Mouse (Mus musculus): ENCODE measurements around the gene Rbm8a. TPM values are rescaled to one million over a fixed set of nuclear protein-coding genes. Genes with fewer than 3 reads are reported as not detected.
A peak's percentile ranks its signal among the peaks of the same experiment; 100 is the strongest.

Gene Rbm8a
- 10 to 100 TPM; 37.4 to 43.7 TPM for total RNA-seq (2021)

DNA sequence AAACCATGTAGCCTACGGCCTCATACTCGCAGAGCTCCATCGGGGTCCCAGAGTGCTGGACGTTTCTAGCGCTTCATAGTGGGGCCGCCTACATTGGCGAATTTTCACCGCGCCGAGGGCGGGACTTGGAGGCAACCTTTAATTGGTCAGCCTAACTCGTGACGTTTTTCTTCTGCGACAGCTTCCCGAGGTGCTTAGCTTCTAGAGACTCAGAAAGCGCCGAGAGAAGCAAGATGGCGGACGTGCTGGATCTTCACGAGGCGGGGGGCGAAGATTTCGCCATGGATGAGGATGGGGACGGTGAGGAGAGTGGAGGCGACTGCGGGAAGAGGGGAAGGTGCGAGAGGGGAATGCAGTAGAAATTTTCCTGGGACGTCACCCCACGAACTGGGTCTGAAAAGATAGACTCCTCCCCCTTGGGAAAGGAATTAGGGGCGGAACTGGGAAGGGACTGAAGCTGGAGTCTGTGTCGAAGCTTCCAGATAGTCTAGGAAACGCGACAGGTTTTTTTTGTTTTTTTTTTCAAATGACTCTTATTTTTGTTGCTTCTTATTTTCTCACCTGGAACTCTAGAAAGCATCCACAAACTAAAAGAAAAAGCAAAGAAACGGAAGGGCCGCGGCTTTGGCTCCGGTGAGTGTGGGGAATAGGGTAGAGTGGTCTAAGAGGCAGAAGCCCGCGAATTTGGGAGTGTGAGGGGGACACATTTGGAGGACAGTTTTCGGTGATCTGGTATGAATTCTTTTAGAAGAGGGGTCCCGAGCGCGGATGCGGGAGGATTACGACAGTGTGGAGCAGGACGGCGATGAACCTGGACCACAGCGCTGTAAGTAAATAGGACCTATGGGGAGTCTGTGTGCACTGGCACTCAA lies at the start of gene Rbm8a:
Rbm8a (plus strand) TSS at position 205 of the 872 bp plus-strand sequence.
- intact Hi-C loops (cut with DNase I): loop anchor here (2.0 to 10.0 kb wide), 2 partner anchors 27 to 45 kb away; no protein-coding TSS in a partner anchor
- peak; percentile 96 to 97 for DNase-seq (ENCODE audit: low spot score in 2 of 2)

DNA sequence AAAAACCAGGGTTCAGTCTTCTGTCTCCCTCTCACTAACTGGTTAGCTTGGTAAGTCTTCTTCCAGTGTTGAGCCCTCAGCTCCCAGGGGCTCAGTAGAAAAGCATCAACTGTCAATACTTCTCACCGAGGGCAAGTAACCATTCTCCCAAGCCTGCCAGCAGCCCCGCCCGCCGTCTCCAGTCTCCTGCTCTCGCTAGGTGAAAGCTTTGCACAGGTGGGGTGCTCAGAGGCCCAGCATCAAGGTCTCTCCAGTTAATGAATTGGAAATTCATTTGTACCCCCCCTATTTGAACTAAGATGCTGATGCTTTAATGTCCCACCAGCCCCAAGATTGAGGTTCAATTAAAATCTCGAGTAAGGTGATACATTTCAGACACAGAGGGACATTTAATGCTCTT lies 48.6 kb upstream of the Rbm8a start:
- DNase-seq (ENCODE audit: low spot score in 2 of 2): no peak
- intact Hi-C loops (cut with DNase I): loop anchor here (10.0 kb wide), 1 partner anchor 54 kb away; the partner anchor contains the start of genes Gm42957 and Pex11b

DNA sequence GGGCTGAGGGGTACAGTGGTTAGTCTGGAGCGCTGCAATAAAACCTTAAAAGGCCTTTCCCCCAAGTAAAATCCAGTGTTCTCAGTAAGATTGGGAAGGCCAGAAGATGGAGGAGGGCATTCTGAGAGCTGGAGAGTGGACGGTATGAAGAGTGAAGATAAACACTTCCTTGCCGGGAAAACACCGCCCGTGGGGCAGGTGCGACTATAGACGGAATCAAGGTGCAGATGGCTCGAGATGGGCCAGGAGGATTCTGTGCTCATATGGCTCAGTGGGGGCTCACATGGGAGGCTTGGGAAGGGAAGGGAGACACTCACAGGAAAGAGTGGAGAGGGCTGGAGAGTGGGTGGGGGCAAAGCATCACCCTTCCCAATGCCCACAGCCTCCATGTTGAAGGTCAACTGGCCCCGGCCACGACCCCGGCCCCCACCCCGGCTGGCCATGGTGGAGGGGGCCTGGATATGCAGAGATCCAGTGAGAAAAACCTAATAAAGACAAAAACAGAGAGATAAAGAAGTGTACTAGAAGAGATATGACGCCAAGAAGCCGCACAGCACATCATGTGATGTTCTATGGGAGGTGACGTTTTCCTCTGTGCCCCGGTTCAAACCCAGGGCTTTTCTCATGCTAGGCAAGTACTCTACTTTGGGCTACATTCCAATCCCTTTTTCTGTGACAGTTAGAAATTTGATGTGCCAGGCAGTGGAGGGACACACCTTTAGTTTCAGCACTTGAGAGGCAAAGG lies 47.8 kb upstream of the Rbm8a start:
- DNase-seq (ENCODE audit: low spot score in 2 of 2): no peak
- intact Hi-C loops (cut with DNase I): loop anchor here (10.0 kb wide), 1 partner anchor 53 kb away; the partner anchor contains the start of genes Gm42957 and Pex11b

DNA sequence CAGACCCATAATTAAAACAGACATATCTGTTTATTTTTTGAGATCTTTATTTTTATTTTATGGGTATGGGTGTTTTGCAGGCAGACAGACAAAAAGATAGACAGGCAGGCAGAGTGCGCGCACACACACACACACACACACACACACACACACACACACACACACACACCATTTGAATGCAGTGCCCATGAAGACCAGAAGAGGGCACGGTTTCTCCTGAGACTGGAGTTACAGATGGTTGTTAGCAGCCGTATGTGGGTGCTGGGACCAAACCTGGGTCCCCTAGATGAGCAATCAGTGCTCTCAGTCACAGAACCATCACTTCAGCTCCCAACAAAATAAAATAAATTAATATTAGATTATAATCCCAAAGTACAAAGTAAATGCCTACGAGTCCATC lies 46.3 kb upstream of the Rbm8a start:
- DNase-seq (ENCODE audit: low spot score in 2 of 2): no peak
- intact Hi-C loops (cut with DNase I): loop anchor here (10.0 kb wide), 1 partner anchor 51 kb away; the partner anchor contains the start of genes Gm42957 and Pex11b

DNA sequence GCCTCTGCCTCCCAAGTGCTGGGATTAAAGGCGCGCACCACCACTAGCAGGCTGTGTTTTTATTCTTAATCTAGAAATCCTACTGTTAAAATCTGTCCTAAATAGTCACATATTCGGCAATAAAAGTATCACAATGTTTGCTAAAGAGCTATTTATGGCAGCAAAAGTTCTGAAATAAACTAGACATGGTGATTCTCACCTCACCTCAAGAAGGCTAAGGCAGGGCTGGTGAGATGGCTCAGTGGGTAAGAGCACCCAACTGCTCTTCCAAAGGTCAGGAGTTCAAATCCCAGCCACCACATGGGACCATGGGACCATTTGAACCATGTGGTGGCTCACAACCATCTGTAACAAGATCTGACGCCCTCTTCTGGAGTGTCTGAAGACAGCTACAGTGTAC lies 39.1 kb upstream of the Rbm8a start:
- no peak for DNase-seq (ENCODE audit: low spot score in 2 of 2)
- intact Hi-C loops (cut with DNase I): no loop called here

DNA sequence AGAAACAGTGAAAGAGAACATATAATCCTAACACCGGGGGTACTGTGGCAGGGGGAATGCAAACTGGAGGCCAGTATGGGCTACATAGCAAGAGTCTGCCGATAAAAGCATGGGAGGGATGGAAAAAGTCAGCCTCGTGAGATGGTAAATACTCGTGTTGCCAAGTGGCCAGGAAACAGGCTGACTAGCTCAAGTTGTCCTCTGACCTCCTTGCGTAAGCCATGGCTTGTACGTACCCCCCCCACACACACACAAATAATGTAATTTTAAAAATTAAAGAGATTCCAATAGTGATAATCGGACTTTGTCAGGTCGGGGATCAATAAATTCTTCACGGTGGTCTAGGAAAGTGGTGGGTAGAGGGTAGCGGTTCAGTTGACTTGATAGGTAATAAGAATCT lies 36.4 kb upstream of the Rbm8a start:
- DNase-seq (ENCODE audit: low spot score in 2 of 2): no peak
- intact Hi-C loops (cut with DNase I): no loop called here

DNA sequence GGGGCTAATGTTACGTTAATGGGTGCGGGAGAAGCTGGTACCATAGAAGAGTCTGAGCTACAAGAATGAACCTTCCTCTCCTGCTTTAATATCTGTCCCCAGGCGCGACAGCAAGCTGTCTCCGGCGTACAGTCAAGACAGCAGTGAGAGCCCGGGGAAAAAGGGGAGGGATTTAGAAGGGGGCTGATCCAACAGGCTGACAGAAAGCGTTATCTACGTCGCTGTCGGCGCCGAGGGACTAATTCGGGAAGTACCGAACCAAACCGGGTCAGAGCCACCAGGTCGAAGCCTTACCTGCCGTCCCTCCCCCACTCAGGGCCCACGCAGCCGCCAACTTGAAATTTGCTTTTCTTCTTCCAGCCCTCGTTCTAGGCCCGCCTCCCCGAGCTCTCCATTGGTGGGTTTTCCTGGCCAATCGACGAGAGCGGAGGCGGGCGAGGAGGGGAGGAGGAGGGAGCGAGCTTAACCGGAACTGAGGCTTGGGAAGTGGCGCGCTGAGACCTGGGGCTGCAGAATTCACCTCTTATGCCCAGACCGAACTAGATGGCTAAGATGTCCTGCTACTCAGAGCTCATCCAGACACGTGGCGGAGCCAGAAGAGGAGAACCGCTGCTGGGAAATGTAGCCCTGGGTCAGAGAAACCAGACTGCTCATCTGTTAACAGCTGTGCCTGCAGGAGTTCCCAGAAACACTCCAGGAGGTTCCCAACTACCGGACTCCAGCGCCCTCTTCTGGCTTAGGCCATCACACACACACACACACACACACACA lies 35.8 kb upstream of the Rbm8a start, which contains the start of gene Polr3gl:
Polr3gl (minus strand) TSS at position 392 of the 771 bp plus-strand sequence.
- peak; percentile 94 to 95 for DNase-seq (ENCODE audit: low spot score in 2 of 2)
- intact Hi-C loops (cut with DNase I): no loop called here

DNA sequence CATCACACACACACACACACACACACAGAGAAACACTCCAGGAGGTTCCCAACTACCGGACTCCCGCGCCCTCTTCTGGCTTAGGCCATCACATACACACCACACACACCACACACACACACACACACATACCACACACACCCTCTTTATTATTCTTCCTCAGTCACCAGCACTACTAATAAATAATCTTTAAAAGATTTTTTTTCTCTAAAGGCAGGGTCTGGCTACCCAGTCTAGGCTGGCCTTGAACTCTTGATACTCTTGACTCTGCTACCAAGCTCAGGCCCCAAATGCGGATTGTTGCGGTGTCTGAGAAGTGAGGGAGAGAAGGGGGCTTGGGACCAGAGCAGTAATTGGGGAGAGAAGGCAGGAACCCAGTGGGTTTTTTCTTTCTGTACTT lies 34.9 kb upstream of the Rbm8a start:
- no peak for DNase-seq (ENCODE audit: low spot score in 2 of 2)
- intact Hi-C loops (cut with DNase I): loop anchor here (5.0 kb wide), 2 partner anchors 318 to 333 kb away; partner anchors contain the start of gene Hist2h4

DNA sequence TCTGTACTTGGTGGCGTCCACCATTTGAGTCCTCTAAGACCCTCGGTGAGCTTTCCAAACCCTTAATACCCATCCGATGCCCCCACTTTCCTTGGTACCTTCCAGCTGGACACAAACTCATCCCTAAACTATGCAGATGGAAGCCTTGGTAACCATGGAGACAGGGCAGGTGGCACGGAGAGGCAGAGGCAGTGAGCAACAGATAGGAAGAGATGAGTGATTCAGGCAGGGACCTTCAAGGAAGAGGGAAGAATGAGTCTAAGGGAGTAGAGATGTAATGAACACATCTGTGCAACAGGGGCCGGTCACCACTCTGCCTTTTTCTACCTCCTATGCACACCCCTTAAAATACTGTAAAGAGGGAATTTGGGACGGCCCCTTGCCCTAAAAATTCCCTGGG lies 34.1 kb upstream of the Rbm8a start:
- intact Hi-C loops (cut with DNase I): loop anchor here (2.0 to 5.0 kb wide), 3 partner anchors 19 to 333 kb away; partner anchors contain the start of genes Gm16253 and Hist2h4
- peak; percentile 50 to 56 for DNase-seq (ENCODE audit: low spot score in 2 of 2)

DNA sequence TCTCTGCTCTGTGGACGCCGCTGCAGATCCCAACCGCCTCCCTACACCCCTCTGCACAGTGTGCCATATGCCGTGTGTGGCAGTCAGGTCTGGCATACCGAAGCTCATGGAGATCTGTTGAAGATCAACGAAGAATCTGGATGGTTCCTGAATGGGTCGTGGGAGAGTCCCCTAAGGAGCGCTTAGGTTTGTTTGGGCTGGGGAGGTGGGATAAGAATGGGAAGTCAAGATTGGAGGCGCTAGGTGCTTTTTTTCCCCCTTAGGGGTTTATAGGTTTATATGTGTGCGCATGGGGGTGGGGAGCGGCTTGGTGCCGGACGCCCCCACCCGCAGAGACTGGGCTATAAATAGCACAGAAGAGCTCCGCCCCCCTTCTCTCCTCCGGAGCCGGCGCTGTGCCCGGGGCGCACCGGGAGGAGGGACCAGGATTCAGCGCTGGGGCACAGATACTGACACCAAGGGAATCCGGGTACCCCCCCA lies 33.5 kb upstream of the Rbm8a start, which contains the start of gene Ankrd34a:
Ankrd34a (plus strand) TSS at position 409 of the 480 bp plus-strand sequence.
- peak; percentile 84 to 87 for DNase-seq (ENCODE audit: low spot score in 2 of 2)
- intact Hi-C loops (cut with DNase I): loop anchor here (2.0 to 5.0 kb wide), 3 partner anchors 19 to 334 kb away; partner anchors contain the start of genes Gm16253 and Hist2h4

DNA sequence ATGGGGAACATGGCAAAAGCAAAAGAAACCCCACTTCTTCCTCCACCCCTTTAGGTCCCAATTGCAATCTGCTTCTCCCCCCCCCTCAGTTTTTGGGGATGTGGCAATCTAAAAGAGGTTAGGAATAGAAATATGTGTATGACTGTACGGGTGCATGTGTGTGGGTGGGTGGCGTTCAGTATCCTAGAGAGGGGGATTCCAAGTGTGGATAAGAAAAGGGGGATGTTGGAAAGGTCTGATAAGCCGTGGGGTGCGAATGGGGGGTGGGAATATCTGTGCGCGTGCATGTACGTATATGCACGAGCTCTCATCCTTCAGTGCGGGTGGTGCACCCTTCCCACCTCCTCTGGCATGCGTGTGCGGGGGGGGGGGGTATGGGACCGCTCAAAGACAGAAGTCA lies 32.9 kb upstream of the Rbm8a start:
- intact Hi-C loops (cut with DNase I): loop anchor here (2.0 to 5.0 kb wide), 3 partner anchors 20 to 335 kb away; partner anchors contain the start of genes Gm16253 and Hist2h4
- peak in 1 of 2 experiments; percentile 52 for DNase-seq (ENCODE audit: low spot score in 2 of 2)

DNA sequence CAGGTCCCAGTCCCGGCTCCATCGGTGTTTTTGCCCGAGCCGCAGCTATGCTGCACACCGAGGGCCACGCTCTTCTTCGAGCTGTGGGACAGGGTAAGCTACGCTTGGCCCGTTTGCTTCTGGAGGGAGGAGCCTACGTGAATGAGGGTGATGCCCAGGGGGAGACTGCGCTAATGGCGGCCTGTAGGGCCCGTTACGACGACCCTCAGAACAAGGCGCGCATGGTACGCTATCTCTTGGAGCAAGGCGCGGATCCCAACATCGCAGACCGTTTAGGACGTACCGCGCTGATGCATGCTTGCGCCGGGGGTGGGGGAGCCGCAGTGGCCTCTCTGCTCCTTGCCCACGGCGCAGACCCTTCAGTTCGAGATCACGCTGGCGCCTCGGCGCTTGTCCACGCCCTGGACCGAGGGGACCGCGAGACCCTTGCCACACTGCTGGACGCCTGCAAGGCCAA lies 32.3 kb upstream of the Rbm8a start:
- intact Hi-C loops (cut with DNase I): loop anchor here (2.0 to 5.0 kb wide), 3 partner anchors 21 to 335 kb away; partner anchors contain the start of genes Gm16253 and Hist2h4
- DNase-seq (ENCODE audit: low spot score in 2 of 2): peak; percentile 50 to 67

DNA sequence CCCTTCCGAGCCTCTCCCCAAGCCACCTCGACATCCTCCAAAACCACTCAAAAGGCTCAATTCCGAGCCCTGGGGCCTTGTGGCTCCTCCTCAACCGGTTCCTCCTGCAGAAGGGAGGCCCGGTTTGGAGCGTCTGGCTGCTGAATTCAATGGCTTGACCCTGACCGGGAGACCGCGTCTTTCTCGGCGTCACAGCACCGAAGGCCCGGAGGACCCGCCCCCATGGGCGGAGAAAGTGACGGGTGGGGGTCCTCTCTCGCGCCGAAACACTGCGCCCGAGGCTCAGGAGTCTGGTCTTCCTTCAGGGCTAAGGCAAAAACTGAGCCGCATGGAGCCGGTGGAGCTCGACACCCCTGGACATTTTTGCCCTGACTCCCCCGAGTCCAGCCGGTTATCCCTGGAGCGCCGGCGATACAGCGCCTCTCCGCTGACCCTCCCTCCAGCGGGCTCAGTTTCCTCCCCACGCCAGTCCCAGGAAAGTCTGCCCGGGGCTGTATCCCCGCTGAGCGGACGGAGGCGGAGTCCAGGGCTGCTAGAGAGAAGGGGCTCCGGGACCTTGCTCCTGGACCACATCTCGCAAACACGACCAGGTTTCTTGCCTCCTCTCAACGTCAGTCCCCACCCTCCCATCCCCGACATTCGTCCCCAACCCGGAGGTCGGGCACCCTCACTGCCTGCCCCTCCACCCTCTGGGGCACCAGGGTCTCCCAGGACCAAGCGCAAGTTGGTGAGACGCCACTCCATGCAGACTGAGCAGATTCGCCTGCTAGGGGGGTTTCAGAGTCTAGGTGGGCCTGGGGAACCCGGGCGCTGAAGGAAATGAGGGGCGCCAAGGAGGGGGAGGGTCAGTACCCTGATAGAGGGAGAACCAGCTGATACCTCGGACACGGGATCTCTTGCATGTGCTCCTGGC lies 31.3 kb upstream of the Rbm8a start:
- intact Hi-C loops (cut with DNase I): loop anchor here (2.0 to 5.0 kb wide), 3 partner anchors 98 to 336 kb away; partner anchors contain the start of gene Hist2h4
- DNase-seq (ENCODE audit: low spot score in 2 of 2): peak; percentile 61 to 63

DNA sequence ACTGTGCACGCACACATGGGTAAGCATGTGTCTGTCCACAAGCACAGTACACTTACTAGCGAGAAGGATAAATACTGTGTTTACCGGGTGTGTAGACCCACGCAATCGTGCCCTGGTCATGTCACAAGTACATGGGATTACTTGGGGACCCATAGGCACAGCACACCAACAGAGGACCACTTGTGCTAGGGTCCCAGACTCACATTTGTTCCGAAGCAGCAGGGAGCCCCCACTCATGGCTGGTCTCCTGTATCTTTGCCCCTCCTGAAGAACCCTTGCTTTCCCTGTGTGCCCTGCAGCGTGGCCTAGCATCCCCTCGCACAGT lies 30.7 kb upstream of the Rbm8a start:
- intact Hi-C loops (cut with DNase I): loop anchor here (2.0 to 5.0 kb wide), 3 partner anchors 98 to 337 kb away; partner anchors contain the start of gene Hist2h4

DNA sequence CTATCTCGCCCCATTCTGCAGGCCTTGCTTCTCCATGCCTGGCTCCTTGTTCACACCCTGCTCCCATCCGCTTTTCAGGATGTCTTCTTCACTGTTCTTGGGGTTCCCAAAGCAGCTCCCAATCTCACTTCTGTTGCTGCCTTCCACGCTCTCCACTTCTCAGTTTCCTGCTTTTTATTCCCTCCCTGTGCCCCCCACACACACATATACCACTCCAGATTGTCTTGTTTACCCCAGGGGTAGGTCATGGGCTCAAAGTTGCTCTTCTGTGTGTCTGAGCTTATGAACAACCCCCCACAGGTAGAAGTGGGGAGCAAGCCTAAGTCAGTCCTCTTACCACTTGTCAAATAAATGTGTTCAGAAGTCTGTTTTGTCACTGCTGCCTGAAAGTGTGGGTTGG lies 30.3 kb upstream of the Rbm8a start:
- intact Hi-C loops (cut with DNase I): loop anchor here (2.0 to 5.0 kb wide), 3 partner anchors 99 to 337 kb away; partner anchors contain the start of gene Hist2h4
- DNase-seq (ENCODE audit: low spot score in 2 of 2): no peak

More for the DNA sequence above, 30.7 kb upstream of the Rbm8a start:
- no peak for DNase-seq (ENCODE audit: low spot score in 2 of 2)

DNA sequence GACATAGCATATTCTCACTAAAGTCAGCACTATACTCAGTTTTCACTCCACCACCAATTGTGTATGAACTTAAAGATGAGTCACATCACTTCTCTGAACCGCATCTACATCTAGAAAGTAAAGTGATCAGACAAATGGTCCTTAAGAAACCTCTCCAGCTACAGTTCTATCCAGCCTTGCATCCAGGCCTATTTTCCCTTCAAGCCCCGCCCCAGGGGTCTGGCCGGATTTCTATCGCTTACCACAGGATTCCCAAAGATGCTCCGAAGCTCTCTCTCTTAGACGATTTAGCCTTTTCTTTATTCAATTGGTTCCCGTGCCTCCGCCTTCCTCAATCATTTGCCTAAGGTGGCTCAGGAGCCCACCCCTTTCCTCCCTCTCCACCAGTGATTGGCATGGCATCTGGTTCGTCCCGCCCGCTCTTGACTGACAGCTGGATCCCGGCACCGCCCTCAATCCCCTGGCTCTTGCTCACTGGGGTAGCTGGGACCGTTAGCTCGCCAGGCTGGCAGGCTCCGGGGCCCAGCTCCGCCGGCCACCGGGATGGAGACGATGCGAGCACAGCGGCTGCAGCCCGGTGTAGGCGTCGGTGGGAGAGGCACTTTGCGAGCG lies 29.0 kb upstream of the Rbm8a start, which contains the start of gene Lix1l:
Lix1l (plus strand) TSS at position 511 of the 612 bp plus-strand sequence.
- intact Hi-C loops (cut with DNase I): no loop called here
- peak; percentile 91 to 92 for DNase-seq (ENCODE audit: low spot score in 2 of 2)

DNA sequence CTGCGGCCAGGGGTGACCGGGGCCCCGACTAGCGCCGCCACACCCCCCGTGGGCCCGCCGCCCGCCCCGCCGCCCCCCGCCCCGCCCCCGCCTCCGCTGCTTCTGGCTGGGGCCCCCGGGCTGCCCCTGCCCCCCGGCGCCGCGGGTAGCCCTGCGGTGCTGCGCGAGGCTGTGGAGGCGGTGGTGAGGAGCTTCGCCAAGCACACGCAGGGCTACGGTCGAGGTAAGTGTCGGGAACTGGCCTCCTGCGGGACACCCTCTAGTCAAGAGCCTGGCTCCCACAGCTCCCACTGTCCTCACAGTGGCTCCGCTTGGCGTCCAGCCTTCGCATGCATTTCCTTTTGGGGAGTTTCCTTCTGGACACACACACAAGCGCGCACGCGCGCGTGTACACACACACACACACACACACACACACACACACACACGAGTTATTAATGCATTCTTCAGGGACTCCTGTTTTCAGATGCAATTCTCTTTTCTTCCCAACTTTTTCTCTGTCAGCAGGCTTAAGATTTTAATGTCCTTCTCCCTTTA lies 28.4 kb upstream of the Rbm8a start:
- peak; percentile 63 to 68 for DNase-seq (ENCODE audit: low spot score in 2 of 2)
- intact Hi-C loops (cut with DNase I): no loop called here
